Mouse (Mus musculus) kidney, adult 2 months (tissue): ENCODE measurements around the gene Krtap10-4.
"Not testable (repeated sequence)": the region's sequence is repeated elsewhere in the genome, so short reads cannot be mapped to it uniquely, and the experiment has no call there.

Experiments
- CTCF ChIP-seq: fragments of 200-500 bp; conservative IDR thresholded peaks from 2 replicates; pipeline ENCODE4 v1.5.1; 2011; ENCODE audit warnings: low read depth, mild to moderate bottlenecking, control low read depth, low read length, moderate library complexity, mixed read lengths; ENCODE audit not compliant: insufficient read depth, insufficient read length
- POLR2A ChIP-seq: fragments of 200-500 bp; IDR thresholded peaks from one replicate; pipeline ENCODE4 v1.6.1; 2011; ENCODE audit warnings: low read depth, low read length, control low read depth

DNA sequence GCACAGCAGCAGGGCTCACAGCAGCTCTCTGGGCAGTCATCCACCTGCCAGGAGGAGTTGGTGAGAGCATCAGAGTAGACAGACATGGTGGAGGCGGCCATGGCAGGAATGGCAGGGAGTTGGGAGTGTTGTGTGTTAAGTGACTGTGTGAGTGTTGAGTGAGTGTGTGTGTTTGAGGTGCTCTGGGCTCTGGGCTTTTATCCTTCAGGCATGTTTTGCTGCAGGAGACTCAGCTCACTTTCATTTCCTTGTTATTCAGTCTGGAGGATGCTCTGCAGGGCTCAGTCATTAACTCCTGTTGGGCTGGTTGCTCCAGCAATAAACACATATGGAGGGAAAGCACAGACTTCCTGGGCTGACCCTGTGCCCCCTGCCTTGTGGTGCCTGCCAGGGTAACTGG lies 44.5 kb downstream of the Krtap10-4 start, which contains the start of gene Gm3250:
- TF ChIP-seq POLR2A, CTCF: not testable (repeated sequence)
